Mouse (Mus musculus) brain, embryonic 14.5 days (tissue): ENCODE results near the gene Gfi1b. TPM values are rescaled to one million over a fixed set of nuclear protein-coding genes. Genes with fewer than 3 reads are reported as not detected.

ENCODE experiments used
- DNase-seq: peaks from one replicate; pipeline ENCODE4 v3.0.0-alpha.2; 2011; ENCODE audit warnings: low read depth
- CTCF ChIP-seq: fragments of 200-500 bp; IDR thresholded peaks from 2 replicates; pipeline ENCODE4 v1.5.1; 2012; ENCODE audit warnings: inconsistent platforms, mild to moderate bottlenecking, moderate library complexity, borderline replicate concordance; ENCODE audit not compliant: insufficient read depth, insufficient read length; ENCODE audit errors: extremely low read depth
- POLR2A ChIP-seq: fragments of 200-500 bp; IDR thresholded peaks from 2 replicates; pipeline ENCODE4 v1.6.1; 2012; ENCODE audit warnings: mild to moderate bottlenecking, inconsistent platforms, borderline replicate concordance; ENCODE audit not compliant: poor library complexity, insufficient read depth, insufficient read length, severe bottlenecking; ENCODE audit errors: extremely low read depth
- polyA plus RNA-seq: library from polyadenylated mRNA; depleted of rRNA; stranded (reverse); fragments of >200 nt; gene quantifications from 2 replicates; pipeline ENCODE4 v1.2.3, GENCODE M21; 2012; rRNA removed

Gfi1b gene
- polyA plus RNA-seq, 1 experiment, result 0.33 TPM

GRCm38 (mm10) chr2:28563303-28563702, 58.5 kb downstream of the Gfi1b start, which contains the start of gene Cel:
TSS of gene Cel (minus strand) at chr2:28563403.
- no peak for DNase-seq
- TF ChIP-seq CTCF (no peak), POLR2A (no peak)

Other genes with a start within 250 kb of the Gfi1b start
- 18.9 and 28.3 TPM in 2 replicates for gene Ppp1r26, start 175.2 kb downstream of the Gfi1b start, polyA plus RNA-seq
- gene 1700007K13Rik, start 155.7 kb downstream of the Gfi1b start, polyA plus RNA-seq, result 1.3 and 2.1 TPM in 2 replicates
- gene Mrps2, start 153.9 kb downstream of the Gfi1b start, polyA plus RNA-seq, result 50.3 and 61.5 TPM in 2 replicates
- gene Gbgt1, start 125.1 kb downstream of the Gfi1b start, polyA plus RNA-seq, result 0.91 and 1.8 TPM in 2 replicates
- 0.37 TPM in 1 of 2 replicates, not detected in the other for gene Gm10134, start 115.9 kb downstream of the Gfi1b start, polyA plus RNA-seq
- 179 and 191 TPM in 2 replicates for gene Ralgds, start 108.9 kb downstream of the Gfi1b start, polyA plus RNA-seq
- gene Cel, start 58.6 kb downstream of the Gfi1b start, polyA plus RNA-seq, result 0.10 and 0.14 TPM in 2 replicates
- 45.9 and 51.4 TPM in 2 replicates for gene Gtf3c5, start 38.2 kb downstream of the Gfi1b start, polyA plus RNA-seq
- 35.8 and 40.6 TPM in 2 replicates for gene Tsc1, start 19.2 kb upstream of the Gfi1b start, polyA plus RNA-seq
- gene Spaca9, start 77.7 kb upstream of the Gfi1b start, polyA plus RNA-seq, result 1.5 and 2.4 TPM in 2 replicates
- gene Ak8, start 78.2 kb upstream of the Gfi1b start, polyA plus RNA-seq, result 1.3 and 1.5 TPM in 2 replicates
- 20.2 and 30.9 TPM in 2 replicates for gene Gtf3c4, start 218.4 kb upstream of the Gfi1b start, polyA plus RNA-seq
- 13.0 and 14.6 TPM in 2 replicates for gene Ddx31, start 218.4 kb upstream of the Gfi1b start, polyA plus RNA-seq